Mouse (Mus musculus) limb, embryonic 12.5 days (tissue): ENCODE data around the gene Rbm4. TPM values are rescaled to one million over a fixed set of nuclear protein-coding genes. Genes with fewer than 3 reads are reported as not detected.

ENCODE experiments used
- ATAC-seq: fragments of 200-750 bp; cut with Nextera tagmentation; 2 replicates; pipeline ENCODE4 v1.8.0; 2017; ENCODE audit warnings: low read depth, moderate TSS enrichment; ENCODE audit not compliant: insufficient number of reproducible peaks, insufficient read depth, low FRiP score, low TSS enrichment
- H3K27ac ChIP-seq: fragments of 300-500 bp; sonication (generic); 2 replicates; pipeline ENCODE4 v1.5.1; 2016; ENCODE audit warnings: mild to moderate bottlenecking, moderate library complexity
- H3K27me3 ChIP-seq: fragments of 300-500 bp; sonication (generic); 2 replicates; pipeline ENCODE4 v1.6.1; 2016; ENCODE audit warnings: mild to moderate bottlenecking, moderate library complexity
- H3K36me3 ChIP-seq: fragments of 300-500 bp; sonication (generic); 2 replicates; pipeline ENCODE4 v1.6.1; 2016; ENCODE audit warnings: mild to moderate bottlenecking, moderate library complexity
- H3K4me1 ChIP-seq: fragments of 300-500 bp; sonication (generic); replicated peaks from 2 replicates; pipeline ENCODE4 v1.6.1; 2016
- H3K4me2 ChIP-seq: fragments of 300-500 bp; sonication (generic); 2 replicates; pipeline ENCODE4 v1.6.1; 2016; ENCODE audit warnings: mild to moderate bottlenecking, moderate library complexity
- H3K4me3 ChIP-seq: fragments of 300-500 bp; sonication (generic); replicated peaks from 2 replicates; pipeline ENCODE4 v1.5.1; 2016; ENCODE audit warnings: mild to moderate bottlenecking
- H3K9ac ChIP-seq: fragments of 300-500 bp; sonication (generic); replicated peaks from 2 replicates; pipeline ENCODE4 v1.6.1; 2016; ENCODE audit warnings: mild to moderate bottlenecking, moderate library complexity
- H3K9me3 ChIP-seq: fragments of 300-500 bp; sonication (generic); 2 replicates; pipeline ENCODE4 v1.6.1; 2016; ENCODE audit warnings: mild to moderate bottlenecking, moderate library complexity
- WGBS: fragments of 180-500 bp; shearing (Covaris S2); methylation state at CpG from one replicate; pipeline ENCODE4 v1.1.7; 2016; 5-methylcytosine and 5-hydroxymethylcytosine counted together
- polyA plus RNA-seq: library from polyadenylated mRNA; unstranded; fragments of >200 nt; fragmentation: Nextera tagmentation; extraction: Ambion mirVana; gene quantifications from 2 replicates; pipeline ENCODE4 v1.2.1, GENCODE M21; 2016

The Rbm4 gene
- polyA plus RNA-seq, 1 experiment from 2014 or later, result 80.1 TPM

DNA sequence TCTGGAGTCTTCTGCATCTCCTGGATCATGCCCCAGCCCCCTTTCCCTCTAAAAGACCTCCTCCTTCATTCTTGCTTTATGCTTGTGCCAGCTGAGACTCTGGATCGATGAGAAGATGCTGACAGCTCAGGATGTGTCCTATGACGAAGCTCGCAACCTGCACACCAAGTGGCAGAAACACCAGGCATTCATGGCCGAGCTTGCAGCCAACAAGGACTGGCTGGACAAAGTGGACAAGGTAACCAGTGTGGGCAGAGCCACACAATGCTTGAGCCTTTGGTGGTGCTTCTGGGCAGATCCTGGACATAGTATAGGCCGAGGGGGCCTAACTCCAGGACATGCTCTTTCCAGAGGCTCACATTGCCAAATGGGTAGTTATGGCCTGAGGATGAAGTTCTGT, 53.9 kb downstream of the Rbm4 start:
- Histone ChIP-seq H3K4me1 (0 out of 2 replicates have a peak, but pooled peaks cover 4% of the 10 kb centered on the region), H3K4me3 (no peak overlapping the region), H3K4me2 (no peak overlapping the region), H3K27ac (no peak overlapping the region), H3K9me3 (no peaks in the 10 kb centered on the region), H3K27me3 (no peaks in the 10 kb centered on the region), H3K9ac (no peak overlapping the region), H3K36me3 (peaks cover 14% of the 10 kb centered on the region; the same call in 1 of the 2 replicates)
- no peak for ATAC-seq
- 90% methylated on average over 5 of the region's 5 CpGs for WGBS

- 91% methylated on average over 11 of the region's 11 CpGs for WGBS
- no peak overlapping the region for H3K4me3 ChIP-seq
- H3K4me2 ChIP-seq, result no peak overlapping the region
- H3K36me3 ChIP-seq, result peaks cover 20% of the 10 kb centered on the region
- no peaks in the 10 kb centered on the region for H3K9me3 ChIP-seq
- no peak for ATAC-seq
- H3K9ac ChIP-seq, result no peak overlapping the region
- no peaks in the 10 kb centered on the region for H3K27me3 ChIP-seq
- no peak overlapping the region for H3K27ac ChIP-seq
- 0 out of 2 replicates have a peak, but pooled peaks cover 4% of the 10 kb centered on the region for H3K4me1 ChIP-seq
Observed at GRCm38 (mm10) chr19:4739053-4739452, 54.6 kb downstream of the Rbm4 start.

GRCm38 (mm10) chr19:4737866-4738265, 55.8 kb downstream of the Rbm4 start:
- H3K27me3 ChIP-seq, result no peaks in the 10 kb centered on the region
- WGBS, result 86% methylated on average over 13 of the region's 13 CpGs
- H3K36me3 ChIP-seq, result peaks cover 22% of the 10 kb centered on the region
- ATAC-seq, result no peak
- H3K4me3 ChIP-seq, result no peak overlapping the region
- H3K9me3 ChIP-seq, result no peaks in the 10 kb centered on the region
- H3K9ac ChIP-seq, result no peak overlapping the region; the same call in 1 of the 2 replicates
- H3K27ac ChIP-seq, result no peak overlapping the region
- H3K4me2 ChIP-seq, result no peak overlapping the region
- H3K4me1 ChIP-seq, result 0 out of 2 replicates have a peak, but pooled peaks cover 2% of the 10 kb centered on the region

Other genes with a start within 250 kb of the Rbm4 start
- 12.1 and 15.4 TPM in 2 replicates for gene Lrfn4, start 178.2 kb downstream of the Rbm4 start, polyA plus RNA-seq
- 68.1 and 68.8 TPM in 2 replicates for gene Rce1, start 168.3 kb downstream of the Rbm4 start, polyA plus RNA-seq
- 5.6 and 6.9 TPM in 2 replicates for gene Gm960, start 95.2 kb downstream of the Rbm4 start, polyA plus RNA-seq
- gene Sptbn2, start 82.7 kb downstream of the Rbm4 start, polyA plus RNA-seq, result 2.6 and 2.7 TPM in 2 replicates
- gene Rbm4b, start 37.4 kb downstream of the Rbm4 start, polyA plus RNA-seq, result 111 and 116 TPM in 2 replicates
- gene Gm21992, start 17.7 kb upstream of the Rbm4 start, polyA plus RNA-seq, result 36.3 and 57.2 TPM in 2 replicates
- gene Rbm14, start 17.7 kb upstream of the Rbm4 start, polyA plus RNA-seq, result 113 and 114 TPM in 2 replicates
- 56.4 and 60.4 TPM in 2 replicates for gene Ccs, start 45.4 kb upstream of the Rbm4 start, polyA plus RNA-seq
- 0.06 and 0.09 TPM in 2 replicates for gene Ccdc87, start 45.5 kb upstream of the Rbm4 start, polyA plus RNA-seq
- gene Ctsf, start 61.2 kb upstream of the Rbm4 start, polyA plus RNA-seq, result 31.6 and 36.0 TPM in 2 replicates
- gene Actn3, start 84.0 kb upstream of the Rbm4 start, polyA plus RNA-seq, result 9.0 and 9.1 TPM in 2 replicates
- 9.5 and 10.7 TPM in 2 replicates for gene Zdhhc24, start 84.8 kb upstream of the Rbm4 start, polyA plus RNA-seq
- 5.1 and 6.5 TPM in 2 replicates for gene Bbs1, start 112.7 kb upstream of the Rbm4 start, polyA plus RNA-seq
- gene Dpp3, start 134.4 kb upstream of the Rbm4 start, polyA plus RNA-seq, result 148 and 152 TPM in 2 replicates
- 3.4 and 4.5 TPM in 2 replicates for gene Peli3, start 149.2 kb upstream of the Rbm4 start, polyA plus RNA-seq
- 153 and 154 TPM in 2 replicates for gene Mrpl11, start 168.2 kb upstream of the Rbm4 start, polyA plus RNA-seq
- gene Npas4, start 196.4 kb upstream of the Rbm4 start, polyA plus RNA-seq, result not detected in 2 replicates
- 4.9 and 5.7 TPM in 2 replicates for gene Slc29a2, start 230.0 kb upstream of the Rbm4 start, polyA plus RNA-seq
- gene B4gat1, start 244.9 kb upstream of the Rbm4 start, polyA plus RNA-seq, result 42.3 and 44.8 TPM in 2 replicates
- 2.4 and 4.1 TPM in 2 replicates for gene AC124502.3, start 245.0 kb upstream of the Rbm4 start, polyA plus RNA-seq
- gene Brms1, start 247.5 kb upstream of the Rbm4 start, polyA plus RNA-seq, result 48.3 and 49.5 TPM in 2 replicates